Mouse (Mus musculus) cerebellum, adult 18-20 months (tissue): ENCODE results near the gene Dhx8.

ENCODE experiments used
- DNase-seq, 2 experiments: peaks; one replicate each; pipeline ENCODE4 v3.0.0; 2021

Gene Dhx8

DNA sequence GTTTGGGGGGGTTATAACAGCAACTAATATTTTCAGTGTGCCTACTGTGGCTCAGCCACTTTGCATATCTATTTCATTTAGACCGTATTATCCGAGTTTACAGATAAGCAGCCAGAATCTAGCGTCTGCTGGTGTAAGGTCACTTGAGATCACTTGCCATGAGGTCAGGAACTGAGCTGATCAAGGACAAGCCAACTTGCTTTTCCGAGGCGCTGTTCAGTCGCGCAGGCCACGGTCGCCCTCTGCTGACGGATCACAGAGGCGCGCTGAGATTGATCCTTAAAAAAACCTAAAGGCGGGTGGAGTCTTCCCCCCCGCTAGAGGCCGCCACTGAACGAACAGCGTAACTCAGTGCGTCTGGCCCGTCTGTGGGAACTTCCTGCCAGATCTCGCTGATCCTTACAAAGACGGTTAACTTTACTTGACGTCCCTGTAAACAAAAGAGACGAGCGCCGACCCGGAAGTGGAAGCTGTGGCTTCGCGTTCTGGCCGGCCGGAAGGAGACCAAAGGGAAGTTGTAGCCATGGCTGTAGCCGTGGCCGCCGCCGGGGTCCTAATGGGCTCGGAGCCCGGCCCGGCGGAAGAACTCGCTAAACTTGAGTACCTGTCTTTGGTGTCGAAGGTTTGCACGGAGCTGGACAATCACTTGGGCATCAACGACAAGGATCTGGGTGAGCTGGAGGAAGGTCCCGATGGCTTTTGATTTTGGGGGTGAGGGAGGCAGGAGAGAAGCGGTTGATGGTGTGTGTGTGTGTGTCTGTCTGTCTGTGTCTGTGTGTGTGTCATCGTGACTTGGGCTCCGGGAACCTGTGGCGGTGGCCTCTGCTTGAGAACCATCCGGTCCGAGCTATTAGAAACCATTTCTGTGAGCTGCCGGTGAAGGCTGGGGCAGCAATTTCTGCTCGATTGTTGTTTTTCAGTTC lies at the start of gene Dhx8:
TSS of gene Dhx8 (plus strand) at position 402 of the 923 bp plus-strand sequence.
- DNase-seq, result peak; percentile 97 to 99

DNA sequence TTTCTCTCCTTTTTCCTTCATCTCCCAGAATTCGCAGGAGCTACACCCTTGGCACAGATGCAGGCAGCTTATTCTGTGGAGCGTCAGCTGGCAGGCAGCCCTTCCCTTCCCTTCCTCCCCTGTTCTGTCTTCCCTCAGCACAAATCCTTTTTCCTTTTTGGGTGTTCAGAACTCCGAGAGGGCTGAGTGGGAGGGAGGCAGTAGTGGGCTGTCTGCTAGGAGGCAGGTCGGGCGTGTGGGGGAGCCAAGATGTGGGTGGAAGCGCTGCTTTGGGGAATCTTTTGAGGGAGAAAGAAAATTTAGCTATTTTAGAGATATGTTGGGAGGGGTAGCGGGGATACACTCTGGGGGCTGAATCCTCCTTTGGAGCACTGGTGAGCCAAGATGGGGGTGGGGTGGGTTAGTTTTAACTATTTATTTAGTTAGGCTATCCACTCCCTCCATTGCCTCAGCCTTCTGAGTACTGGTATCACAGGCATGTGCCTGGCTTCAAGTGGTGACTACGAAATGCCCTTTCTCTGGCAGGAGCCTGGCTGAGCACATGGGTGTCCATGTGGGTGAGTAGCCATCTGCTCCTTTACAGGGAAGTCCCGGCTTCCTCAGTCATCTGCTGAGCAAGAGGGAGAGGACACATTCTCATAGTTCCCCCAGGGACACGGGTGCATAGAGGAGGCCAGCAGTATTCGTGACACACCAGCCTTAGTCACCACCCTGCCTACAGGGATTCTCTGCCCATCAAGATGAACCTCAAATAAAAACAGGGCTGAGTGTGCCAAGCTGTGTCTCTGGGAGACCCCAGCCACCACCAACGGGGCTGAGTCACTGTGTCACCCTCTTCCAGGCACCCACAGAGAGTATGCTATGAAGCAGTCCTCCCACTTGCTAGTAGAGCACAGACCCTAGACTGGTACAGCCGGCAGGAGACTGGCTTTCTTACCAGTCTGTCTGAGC lies 45.1 kb upstream of the Dhx8 start:
- DNase-seq, result peak in 1 of 2 experiments; percentile 31

DNA sequence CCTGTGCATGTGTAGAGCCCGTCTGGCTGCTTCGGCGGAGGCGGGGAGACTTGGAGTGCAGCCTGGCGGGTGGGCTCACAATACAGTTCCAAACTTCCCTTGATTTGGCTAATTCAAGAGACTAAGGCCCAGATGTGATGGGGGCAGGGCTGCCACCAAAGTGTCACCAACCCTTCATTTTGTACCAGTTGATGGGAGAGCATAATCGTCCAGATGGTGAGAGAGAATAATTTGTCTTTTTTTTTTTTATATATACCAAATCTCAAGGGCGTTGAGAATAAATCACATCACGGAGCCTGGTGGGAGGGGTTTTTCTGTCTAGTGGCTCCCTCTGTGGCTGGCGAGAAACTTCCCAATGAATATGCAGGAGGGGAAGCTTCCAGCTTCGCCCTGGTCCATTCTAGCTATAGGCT lies 43.0 kb upstream of the Dhx8 start:
- no peak for DNase-seq

DNA sequence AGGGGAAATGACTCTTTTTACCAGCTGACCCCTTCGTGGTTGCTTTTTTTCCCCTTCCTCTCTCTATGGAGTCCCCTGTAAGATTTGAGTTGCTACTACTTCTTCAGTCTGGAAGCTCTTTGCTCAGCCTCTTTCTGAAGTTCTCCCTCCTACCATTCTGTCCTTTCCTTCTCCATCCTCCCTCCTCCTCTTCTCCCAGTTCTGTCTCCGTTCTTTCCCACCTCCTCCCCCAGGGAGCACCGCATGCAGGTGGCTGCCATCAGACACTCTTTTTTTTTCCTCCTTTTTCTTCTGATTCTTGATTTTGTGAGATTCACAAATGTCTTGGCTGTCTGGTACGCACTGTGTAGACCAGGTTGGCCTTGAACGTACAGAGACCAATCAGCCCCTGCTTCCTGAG lies 42.4 kb upstream of the Dhx8 start:
- no peak for DNase-seq

DNA sequence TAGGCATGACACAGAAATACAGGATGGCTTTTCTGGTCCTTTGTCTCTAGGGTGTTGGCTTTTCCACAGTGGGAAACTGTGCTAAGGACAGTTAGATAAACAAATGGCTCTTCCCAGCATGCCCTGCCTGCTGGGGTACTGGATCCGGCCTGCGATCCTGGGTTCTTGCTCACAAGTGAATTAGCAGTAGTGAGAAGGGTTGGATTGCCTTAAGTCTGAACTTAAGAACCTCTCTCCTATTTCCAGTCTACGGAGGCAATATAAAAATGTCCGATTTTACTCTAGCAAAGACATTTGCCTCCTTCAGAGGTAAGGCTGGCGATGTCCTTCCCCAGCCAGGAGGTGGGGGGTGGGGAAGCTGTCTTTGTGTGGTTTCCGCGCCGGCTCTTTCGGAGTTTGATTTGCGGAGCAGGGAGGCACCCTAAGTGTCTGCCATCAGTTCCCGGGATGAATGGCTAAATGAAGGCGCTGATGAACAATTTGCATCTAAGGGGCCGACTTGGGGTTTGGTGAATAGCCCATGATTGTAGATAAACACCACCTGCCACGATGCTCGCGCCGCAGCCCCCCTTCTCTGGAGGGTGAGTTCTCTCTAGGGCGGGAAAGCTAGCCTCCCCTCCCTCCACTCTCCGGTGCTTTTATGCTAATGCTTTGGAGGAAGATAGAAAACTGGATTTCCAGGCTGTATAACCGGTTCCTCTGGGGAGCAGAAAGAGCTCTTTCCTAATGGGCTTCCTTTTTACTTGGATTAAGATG lies 36.6 kb upstream of the Dhx8 start:
- DNase-seq, result peak; percentile 6 to 26

DNA sequence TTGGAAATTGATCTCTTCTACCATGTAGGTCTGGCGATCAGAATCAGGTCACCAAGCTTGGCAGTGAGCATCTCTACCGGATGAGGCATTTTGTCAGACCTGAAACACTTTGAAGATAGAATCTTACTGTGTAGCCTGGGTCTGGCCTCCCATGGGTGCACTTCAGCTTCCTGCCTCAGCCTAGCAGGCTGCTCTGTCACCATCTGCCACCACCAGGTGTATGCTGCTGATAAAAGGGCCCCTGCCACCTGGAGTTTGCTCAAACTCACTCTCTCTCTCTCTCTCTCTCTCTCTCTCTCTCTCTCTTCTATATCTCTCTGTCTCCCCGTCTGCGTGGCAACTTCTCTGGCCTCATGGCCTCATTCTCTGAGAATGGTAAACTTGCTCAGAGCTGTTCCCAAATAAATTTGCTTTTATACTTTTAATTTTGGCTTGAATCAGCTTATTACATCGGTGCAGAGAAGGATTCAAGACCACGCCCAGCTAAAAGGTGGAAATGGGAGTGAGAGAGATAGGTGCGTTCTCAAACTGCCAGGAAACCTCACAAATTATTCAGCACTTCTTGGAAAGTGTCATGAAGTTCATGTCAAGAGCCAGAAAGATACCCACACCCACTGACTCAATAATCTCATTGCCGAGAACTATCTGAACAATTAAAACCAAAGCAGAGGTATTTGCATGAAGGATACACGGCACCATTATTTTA lies 35.4 kb upstream of the Dhx8 start:
- DNase-seq, result no peak

DNA sequence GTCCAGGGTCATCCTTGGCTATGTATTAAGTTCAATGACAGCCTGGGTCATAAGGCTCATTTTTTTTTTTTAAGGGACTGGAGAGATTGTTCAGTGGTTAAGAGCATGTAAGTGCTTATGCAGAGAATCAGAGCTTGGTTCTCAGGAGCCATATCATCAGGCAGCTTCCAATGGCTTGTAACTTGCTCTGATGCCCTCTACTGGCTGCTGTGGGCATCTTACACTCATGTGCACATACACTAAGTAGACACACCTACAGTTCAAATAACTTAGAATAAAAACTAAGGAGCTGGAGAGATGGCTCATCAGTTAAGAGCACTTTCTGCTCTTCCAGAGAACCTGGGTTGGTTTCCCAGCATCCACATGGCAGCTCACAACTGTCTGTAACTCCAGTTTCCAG lies 34.6 kb upstream of the Dhx8 start:
- DNase-seq, result no peak

DNA sequence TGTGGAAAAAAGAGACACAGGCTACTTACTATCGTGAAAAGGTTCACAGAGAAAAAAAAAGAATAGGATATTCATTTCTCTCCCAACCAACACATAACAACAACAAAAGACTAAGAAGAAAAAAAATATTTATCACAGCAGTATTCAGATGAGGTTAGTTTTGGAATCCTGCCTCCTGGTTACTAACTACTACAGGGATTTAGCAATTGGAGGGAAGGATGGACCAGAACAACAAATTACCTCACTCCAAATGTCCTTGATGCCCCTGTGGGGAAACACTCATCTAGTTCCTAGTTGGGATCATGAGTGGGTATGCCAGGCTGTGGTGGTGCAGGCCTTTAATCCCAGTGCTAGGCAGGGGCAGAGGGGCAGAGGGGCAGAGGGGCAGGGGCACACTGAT lies 33.2 kb upstream of the Dhx8 start:
- DNase-seq, result no peak

DNA sequence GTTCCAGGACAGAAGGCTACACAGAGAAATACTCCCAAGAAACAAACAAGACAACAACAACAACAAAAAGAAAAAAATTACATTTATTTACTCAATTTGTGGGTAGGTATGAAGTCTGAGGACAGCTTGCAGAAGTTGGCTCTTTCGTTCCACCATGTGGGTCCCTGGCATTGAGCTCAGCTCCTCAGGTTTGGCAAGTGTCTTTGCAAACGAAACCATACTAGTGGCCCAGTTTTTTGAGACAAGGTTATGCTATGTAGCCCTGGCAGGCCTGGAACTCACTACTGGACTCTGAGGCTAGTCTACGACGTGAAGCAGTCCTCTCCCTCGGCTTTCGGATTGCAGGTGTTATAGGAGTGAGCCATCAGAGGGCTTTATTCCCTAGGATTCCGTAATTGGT lies 32.7 kb upstream of the Dhx8 start:
- DNase-seq, result no peak

DNA sequence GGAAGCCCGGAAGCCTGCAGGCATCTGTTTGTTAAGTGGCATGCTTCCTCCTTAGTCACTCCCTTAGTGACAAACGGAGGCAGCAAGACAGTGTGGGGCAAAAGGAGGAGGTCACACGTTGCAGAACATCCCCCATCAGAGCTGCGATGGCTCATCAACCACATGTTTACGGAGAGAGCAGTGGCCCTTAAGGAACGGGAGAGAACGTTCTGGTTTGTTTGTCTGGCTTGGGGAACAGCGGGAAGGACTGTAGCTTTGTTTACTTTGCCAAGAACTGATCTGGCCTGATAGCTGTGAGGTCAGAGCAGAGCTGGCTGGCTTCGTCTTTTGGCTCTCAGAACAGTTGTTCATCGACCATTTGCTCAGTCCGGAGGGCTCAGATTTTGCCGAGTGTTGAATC lies 32.3 kb upstream of the Dhx8 start:
- DNase-seq, result peak; percentile 27 to 35

DNA sequence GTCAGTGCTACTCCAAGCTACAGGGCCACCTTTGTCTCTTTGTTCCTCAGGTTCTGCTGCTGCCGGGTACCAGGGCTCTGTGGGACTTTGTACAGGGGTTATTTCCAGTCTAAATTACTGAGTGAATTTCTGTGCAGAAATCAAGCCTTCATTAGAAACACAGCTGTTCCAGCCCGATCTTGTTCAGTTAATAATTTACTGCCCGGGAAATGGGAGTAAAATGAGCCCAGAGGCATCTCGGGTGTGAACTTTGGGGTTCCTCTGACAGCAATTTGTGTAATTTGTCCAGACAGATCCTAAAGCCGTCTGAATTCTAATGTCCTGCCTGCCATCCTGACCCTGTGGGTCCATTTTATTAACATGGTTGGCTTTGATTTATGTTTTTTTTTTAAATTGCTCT lies 28.6 kb upstream of the Dhx8 start:
- DNase-seq, result no peak

DNA sequence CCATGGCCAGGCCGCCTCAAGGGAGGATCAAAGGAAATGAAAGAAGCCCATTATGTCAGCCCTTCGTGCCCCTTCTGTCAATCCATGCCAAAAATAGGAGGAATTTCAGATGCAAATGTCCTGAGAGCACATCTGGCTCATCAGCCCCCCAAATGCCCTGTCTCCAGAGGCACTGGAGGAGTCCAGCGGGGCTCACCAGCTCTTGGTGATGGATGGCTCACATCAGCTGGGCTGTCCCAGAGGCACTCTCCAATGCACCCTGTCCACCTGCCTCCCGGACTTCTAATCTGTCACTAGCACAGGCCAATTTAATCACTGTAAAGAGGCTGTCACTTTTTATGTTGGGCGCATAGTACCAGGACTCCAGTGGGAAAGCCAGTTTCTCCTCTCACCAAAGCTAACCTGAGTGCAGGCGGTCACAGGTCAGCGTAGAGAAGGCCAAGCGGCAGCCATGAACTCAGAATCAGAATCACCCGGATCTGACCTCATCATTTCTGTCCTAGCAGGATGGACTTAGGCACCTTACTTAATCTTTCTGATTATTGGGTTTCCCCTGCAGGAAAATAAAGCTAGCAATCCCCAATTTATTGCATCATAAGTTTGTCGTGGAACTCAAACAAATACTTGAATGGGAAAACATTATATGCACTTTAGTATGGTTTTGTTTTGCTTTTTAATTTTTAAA lies 25.8 kb upstream of the Dhx8 start:
- no peak for DNase-seq

DNA sequence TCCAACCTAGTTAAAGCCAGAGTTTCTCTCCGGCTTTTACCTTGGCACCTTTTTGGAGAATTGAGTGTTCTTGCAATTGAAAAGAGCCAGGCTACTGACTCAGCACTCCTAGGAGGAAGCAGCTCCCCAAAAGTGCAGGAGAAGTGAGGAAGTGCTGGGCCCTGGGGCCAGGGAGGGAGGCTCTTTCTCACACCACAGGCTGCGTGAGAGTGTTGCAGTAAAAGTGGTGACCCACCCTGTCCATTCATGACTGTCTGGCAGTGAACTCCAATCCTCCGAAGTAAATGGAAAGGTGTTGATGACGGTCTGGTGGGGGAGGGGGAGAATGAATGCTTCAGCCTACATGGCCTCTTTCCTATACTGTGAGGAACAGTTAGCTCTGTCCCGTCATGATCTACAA lies 24.2 kb upstream of the Dhx8 start:
- DNase-seq, result no peak

DNA sequence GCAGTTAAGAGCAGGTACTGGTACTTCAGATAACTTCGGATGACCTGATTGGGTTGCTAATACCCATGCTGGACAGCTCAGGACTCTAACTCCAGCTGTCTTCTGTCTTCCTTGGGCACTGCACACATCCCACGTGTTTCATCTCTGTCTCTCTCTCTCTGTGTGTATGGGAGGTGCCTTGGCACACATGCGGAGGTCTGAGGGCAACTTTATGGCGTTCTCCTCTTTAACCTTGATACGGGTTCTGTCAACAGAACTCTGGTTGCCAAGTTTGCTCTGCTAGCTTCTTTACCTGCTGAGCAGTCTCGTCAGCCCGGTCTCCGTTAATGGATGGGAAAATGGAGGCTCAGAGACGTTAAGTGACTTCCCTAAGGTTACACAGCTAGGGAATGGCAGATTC lies 19.9 kb upstream of the Dhx8 start:
- DNase-seq, result no peak

DNA sequence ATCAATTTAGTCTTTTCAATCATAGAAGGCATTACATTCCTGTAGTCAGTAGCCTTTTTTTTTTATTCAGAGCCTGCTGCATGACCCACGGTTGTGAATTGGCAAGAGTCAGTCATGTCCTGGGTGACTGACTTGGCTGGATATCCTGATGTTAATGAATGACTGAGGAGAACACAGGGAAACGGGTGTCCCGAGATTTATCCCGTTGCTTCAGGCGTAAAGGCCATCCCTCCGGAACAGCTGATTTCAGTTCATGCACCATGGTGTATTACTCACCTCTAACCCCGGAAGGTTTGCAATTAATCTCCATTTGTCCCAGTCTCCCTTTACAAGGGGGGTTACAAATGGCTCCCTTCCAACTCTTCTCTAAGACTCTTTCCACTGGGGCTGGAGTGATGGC lies 18.7 kb upstream of the Dhx8 start:
- DNase-seq, result no peak

DNA sequence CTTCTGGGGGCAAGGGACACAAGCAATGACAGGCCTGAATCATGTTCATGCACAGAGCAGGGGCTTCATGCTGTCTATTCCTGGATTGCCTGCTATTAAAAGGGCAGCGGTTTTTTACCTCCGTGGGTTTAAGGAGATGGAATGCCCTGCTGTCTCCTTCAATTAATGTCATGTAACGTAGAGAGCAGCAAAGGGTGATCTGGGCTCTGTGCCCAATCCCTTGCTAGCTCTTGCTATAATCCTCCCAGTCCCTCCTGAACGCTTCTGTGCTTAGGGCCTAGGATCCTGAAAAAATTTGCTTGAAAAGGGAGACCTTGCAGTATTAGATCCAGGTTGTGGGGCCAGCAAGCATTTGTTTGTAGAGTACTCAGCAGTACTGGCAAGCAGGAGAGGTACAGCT lies 14.4 kb upstream of the Dhx8 start:
- no peak for DNase-seq

DNA sequence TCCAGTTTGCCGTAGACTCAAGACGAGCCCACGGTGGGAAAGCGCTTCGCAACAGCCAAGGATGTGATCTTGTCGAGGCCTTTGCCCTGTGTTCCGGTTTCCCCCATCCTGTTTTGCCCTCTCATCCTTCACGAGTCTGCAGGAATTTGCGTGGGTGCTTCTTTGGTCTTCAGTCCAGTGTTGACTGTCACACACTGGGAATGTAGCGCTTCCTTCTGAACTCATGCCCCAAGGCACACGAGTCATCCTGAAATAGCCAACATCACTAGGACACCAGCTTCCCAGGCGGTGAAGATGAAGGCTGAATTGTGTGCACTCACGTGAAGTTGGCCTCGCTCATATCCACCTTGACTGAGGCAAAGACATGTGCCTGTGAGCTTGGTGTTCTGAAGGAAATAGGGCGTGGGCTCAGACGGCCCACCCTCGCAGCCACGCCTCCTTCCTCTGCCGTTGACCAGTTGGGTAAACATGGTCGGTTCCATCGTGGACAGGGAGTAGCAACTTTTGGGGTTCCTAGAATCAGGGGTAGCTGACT lies 12.7 kb upstream of the Dhx8 start:
- DNase-seq, result no peak

DNA sequence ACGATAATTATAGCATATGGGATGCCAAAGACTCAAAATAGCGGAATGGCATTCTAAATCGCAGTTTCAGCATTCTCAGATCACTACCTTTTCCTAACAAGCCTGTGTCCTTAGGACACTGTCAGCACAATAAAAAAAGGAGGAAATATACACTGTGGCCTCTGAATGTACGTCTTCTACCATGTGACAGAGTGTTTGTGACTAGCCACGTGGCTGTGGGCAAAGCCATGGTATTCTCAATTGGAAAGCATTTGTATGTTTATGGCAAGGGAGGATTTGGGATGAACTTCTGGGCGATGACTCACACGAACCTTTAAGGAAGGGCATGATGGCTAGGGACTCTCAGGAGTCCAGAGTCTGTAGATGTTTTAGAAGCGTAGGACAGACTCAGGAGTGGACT lies 7.7 kb upstream of the Dhx8 start:
- DNase-seq, result no peak

DNA sequence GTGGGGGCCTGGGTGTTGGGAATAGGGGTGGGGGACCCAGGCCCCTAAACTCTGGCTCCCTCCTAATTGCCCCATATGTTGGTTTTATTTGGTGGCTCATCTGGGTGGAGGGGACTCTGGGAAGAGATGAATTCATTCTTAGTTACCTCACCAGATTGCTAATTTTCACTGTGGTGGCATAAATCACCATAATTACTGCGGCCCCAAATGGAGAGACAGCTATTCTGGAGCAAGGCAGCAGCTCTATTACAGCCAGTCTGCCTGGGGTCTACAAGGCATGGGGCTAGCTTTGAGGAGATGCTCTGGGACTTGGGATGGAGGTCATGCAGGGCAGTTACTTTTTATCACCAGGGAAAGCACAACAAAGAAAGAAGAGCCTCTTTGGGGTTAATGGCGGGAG lies 6.0 kb upstream of the Dhx8 start:
- no peak for DNase-seq

DNA sequence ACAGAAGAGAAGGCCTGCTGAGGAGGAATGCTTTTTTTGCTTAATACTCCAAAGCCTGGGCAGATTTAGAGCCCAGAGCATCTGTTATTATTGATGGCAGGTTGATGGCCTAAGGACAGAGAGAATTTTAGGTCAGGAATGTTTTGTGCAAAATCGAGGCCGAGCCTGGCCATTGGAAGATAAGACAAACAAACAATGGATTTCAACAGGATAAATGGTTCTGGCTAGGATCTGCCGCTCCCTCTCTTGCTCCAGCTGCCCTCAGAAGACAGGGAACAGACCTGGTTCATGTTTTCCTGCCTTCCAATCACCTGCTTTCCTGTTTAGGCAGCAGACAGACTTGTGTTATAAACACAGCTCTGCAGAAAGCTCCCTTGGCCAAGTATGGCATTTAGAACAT lies 3.4 kb upstream of the Dhx8 start:
- DNase-seq, result no peak

DNA sequence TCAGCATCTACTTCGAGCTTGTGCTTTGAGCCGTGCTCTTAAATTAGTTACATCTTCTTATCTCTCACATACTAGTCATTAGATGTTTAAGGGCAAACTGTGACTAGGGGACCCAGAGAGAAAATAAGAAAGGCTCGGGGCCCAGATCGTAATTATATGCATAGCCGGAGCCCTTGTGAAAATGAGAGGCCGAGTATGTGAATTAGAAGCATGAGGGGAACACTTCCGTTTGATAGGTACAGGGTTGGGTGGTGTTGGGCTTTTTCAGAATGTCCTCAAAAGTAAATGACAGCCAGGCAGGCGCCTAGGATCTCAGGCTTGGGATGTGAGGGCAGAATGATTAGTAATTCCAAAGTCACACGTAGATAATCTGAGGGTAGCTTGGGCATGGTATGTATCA lies 877 bp downstream of the Dhx8 start:
- no peak for DNase-seq

DNA sequence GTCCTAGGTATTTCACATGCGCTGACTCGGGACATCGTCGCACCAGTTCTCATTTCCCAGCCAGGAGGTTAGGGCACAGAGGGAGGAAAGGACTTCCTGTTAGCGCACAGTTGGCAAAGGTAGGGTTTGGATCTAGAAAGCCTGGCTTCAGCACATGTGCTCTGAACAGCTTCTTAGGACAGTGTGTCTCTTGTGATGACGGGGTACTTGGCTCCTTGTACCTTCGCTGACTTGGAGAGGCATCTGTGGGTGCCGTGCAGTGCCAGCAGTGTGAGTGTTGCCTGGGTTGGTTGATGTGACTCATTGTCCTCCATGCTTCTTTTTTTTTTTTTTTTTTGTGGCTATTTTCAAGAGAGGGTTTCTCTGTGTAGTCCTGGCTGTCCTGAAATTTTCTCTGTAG lies 23.9 kb downstream of the Dhx8 start:
- DNase-seq, result peak; percentile 15 to 32
